ENCODE assay signal across 13 mouse cellular contexts in the genomic region with DNA sequence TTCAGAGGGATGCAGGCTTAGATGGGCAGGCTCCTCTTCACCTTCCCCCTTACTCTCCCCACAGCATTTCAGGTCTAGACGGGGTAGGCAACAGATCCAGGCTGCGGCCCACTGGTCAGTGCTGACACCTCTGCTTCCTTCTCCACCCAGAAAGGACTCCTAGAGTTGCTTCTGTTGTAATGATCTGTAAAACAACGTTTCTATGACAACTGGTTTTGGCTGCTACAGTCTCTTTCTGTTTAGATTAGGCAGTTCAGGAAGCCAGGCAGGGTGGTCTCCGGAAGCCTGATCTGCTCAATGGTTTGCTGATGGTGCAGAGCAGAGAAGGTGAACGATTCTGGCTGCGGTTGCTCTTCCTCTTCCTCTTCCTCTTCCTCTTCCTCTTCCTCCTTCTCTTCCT. TPM values are rescaled to one million over a fixed set of nuclear protein-coding genes. Genes with fewer than 3 reads are reported as not detected.
DNase-seq lines count a peak whose midpoint lies in the region; ATAC-seq and TF ChIP-seq lines count a peak whose summit lies in the region.
"Had no signal": no experiment of that assay in that cellular context is flagged by ENCODE, and none has a peak within 500 bp of the region (broad histone marks: within the 10 kb centered on the region; RNA-seq: fewer than 3 reads in every experiment).

No protein-coding gene starts in this region.

- no peak overlapping the region for H3K27ac ChIP-seq in heart, embryonic 12.5 days (ENCODE audit: poor library complexity, severe bottlenecking)
- H3K27ac ChIP-seq in liver, embryonic 11.5 days (ENCODE audit: low read depth, low read length) = no peak overlapping the region
- 0 out of 2 replicates have a peak overlapping the region, but pooled peaks have one; percentile 22 for H3K27ac ChIP-seq in cortical plate, adult 2 months (ENCODE audit: insufficient read depth, low read length)
- no peak overlapping the region; the same call in 1 of the 2 replicates for H3K27ac ChIP-seq in midbrain, postnatal 0 days (ENCODE audit: low read depth, low read length)
- H3K27ac ChIP-seq: embryonic facial prominence, embryonic 12.5 days; neural tube, embryonic 13.5 days had no signal

- peaks cover 50% of the 10 kb centered on the region for H3K4me1 ChIP-seq in heart, embryonic 12.5 days (replicated peaks)
- peaks cover 44% of the 10 kb centered on the region for H3K4me1 ChIP-seq in liver, embryonic 11.5 days (replicated peaks; ENCODE audit: control insufficient read depth, insufficient read depth, low read length)
- peaks cover 15% of the 10 kb centered on the region for H3K4me1 ChIP-seq in cortical plate, adult 2 months (ENCODE audit: control insufficient read depth, insufficient read depth, low read length)
- peaks cover 16% of the 10 kb centered on the region; the same call in 1 of the 2 replicates for H3K4me1 ChIP-seq in midbrain, postnatal 0 days (ENCODE audit: insufficient read depth, low read length)

- no peak overlapping the region for H3K9ac ChIP-seq in heart, embryonic 12.5 days
- no peak overlapping the region for H3K9ac ChIP-seq in liver, embryonic 11.5 days (ENCODE audit: low read depth, low read length)
- H3K9ac ChIP-seq in midbrain, postnatal 0 days (replicated peaks; ENCODE audit: low read length, poor library complexity, severe bottlenecking) = no peak overlapping the region
- H3K9ac ChIP-seq: embryonic facial prominence, embryonic 12.5 days; neural tube, embryonic 13.5 days had no signal

- no peak for TF ChIP-seq POLR2A in cortical plate, adult 2 months (IDR thresholded peaks at IDR 0.05; ENCODE audit: extremely low read depth, insufficient read depth, low read length)

- no peaks in the 10 kb centered on the region for H3K9me3 ChIP-seq in heart, embryonic 12.5 days (replicated peaks)
- no peaks in the 10 kb centered on the region for H3K9me3 ChIP-seq in liver, embryonic 11.5 days (ENCODE audit: control insufficient read depth, low read length)
- H3K9me3 ChIP-seq in midbrain, postnatal 0 days (ENCODE audit: low read length) = no peaks in the 10 kb centered on the region
- H3K9me3 ChIP-seq: embryonic facial prominence, embryonic 12.5 days; neural tube, embryonic 13.5 days had no signal

- no peaks in the 10 kb centered on the region for H3K36me3 ChIP-seq in heart, embryonic 12.5 days
- H3K36me3 ChIP-seq in liver, embryonic 11.5 days (ENCODE audit: control insufficient read depth, insufficient read depth, low read length) = no peaks in the 10 kb centered on the region
- no peaks in the 10 kb centered on the region for H3K36me3 ChIP-seq in midbrain, postnatal 0 days (ENCODE audit: insufficient read depth, low read length)
- H3K36me3 ChIP-seq: embryonic facial prominence, embryonic 12.5 days; neural tube, embryonic 13.5 days had no signal

- no peak for DNase-seq in heart, adult 8-10 months (ENCODE audit: low spot score)
- no peak for DNase-seq in liver, embryonic 11.5 days (ENCODE audit: low spot score)
- no peak for DNase-seq in liver
- DNase-seq in MN1 (ENCODE audit: low spot score) = no peak
- no peak for DNase-seq in midbrain, postnatal 0 days (ENCODE audit: low spot score)

- ATAC-seq in heart, embryonic 12.5 days (ENCODE audit: insufficient number of reproducible peaks, low FRiP score) = peak; percentile 67
- ATAC-seq in liver, embryonic 11.5 days (replicated peaks; ENCODE audit: low FRiP score) = 0 out of 2 replicates have a peak, but pooled peaks have one; percentile 14
- peak; percentile 58 for ATAC-seq in megakaryocyte progenitor cell, adult 5-6 weeks (replicated peaks; ENCODE audit: poor library complexity)
- no peak for ATAC-seq in midbrain, postnatal 0 days (ENCODE audit: low FRiP score)
- ATAC-seq: hindbrain, embryonic 16.5 days had no signal

- no peaks in the 10 kb centered on the region for H3K27me3 ChIP-seq in heart, embryonic 12.5 days (replicated peaks)
- no peaks in the 10 kb centered on the region for H3K27me3 ChIP-seq in liver, embryonic 11.5 days (replicated peaks; ENCODE audit: control insufficient read depth, insufficient read depth, low read length)
- H3K27me3 ChIP-seq in midbrain, postnatal 0 days (ENCODE audit: insufficient read depth, low read length) = no peaks in the 10 kb centered on the region
- H3K27me3 ChIP-seq: embryonic facial prominence, embryonic 12.5 days; neural tube, embryonic 13.5 days had no signal

- TF ChIP-seq CTCF in cortical plate, adult 2 months (IDR thresholded peaks at IDR 0.05; ENCODE audit: extremely low read depth, insufficient read depth, low read length) = no peak
- no peak for TF ChIP-seq CTCF in midbrain, postnatal 0 days (IDR thresholded peaks at IDR 0.05)

- WGBS in heart, embryonic 12.5 days = 44% methylated on average over 6 of the region's 6 CpGs
- 33% methylated on average over 6 of the region's 6 CpGs for WGBS in liver, embryonic 11.5 days
- 71% methylated on average over 6 of the region's 6 CpGs for WGBS in midbrain, postnatal 0 days

- H3K4me3 ChIP-seq in heart, embryonic 12.5 days = no peak overlapping the region
- H3K4me3 ChIP-seq in liver, embryonic 11.5 days (ENCODE audit: low read depth, low read length) = no peak overlapping the region
- no peak overlapping the region for H3K4me3 ChIP-seq in cortical plate, adult 2 months (ENCODE audit: insufficient read depth, low read length)
- H3K4me3 ChIP-seq in midbrain, postnatal 0 days (ENCODE audit: low read depth, low read length) = no peak overlapping the region
- H3K4me3 ChIP-seq: embryonic facial prominence, embryonic 12.5 days; neural tube, embryonic 13.5 days had no signal

- H3K4me2 ChIP-seq in heart, embryonic 12.5 days = no peak overlapping the region
- no peak overlapping the region for H3K4me2 ChIP-seq in liver, embryonic 11.5 days
- no peak overlapping the region for H3K4me2 ChIP-seq in midbrain, postnatal 0 days (ENCODE audit: low read depth, low read length, poor library complexity, severe bottlenecking)
- H3K4me2 ChIP-seq: embryonic facial prominence, embryonic 12.5 days; neural tube, embryonic 13.5 days had no signal

RNA-seq across cellular contexts. Expression of a gene that starts 23.6 kb away (rescaled TPM):
- 63.4 and 64.6 TPM in 2 replicates for polyA plus RNA-seq in heart, embryonic 12.5 days (2016; fragmentation: Nextera tagmentation; extraction: Ambion mirVana)
- 10 to 100 TPM; 63.9 to 80.9 (median 69.3) TPM for total RNA-seq in heart, adult 8-10 months (2022)
- polyA plus RNA-seq in liver, embryonic 11.5 days (2014; fragmentation: Nextera tagmentation; extraction: Ambion mirVana) = 50.0 and 51.1 TPM in 2 replicates
- polyA plus RNA-seq in cortical plate, adult 2 months (2012; rRNA removed) = 333 and 334 TPM in 2 replicates
- 75.9 and 76.7 TPM in 2 replicates for total RNA-seq in megakaryocyte progenitor cell, adult 5-6 weeks (2015)
- total RNA-seq in megakaryocyte progenitor cell, adult 5-6 weeks (2017) = 72.6 and 79.3 TPM in 2 replicates
- total RNA-seq in midbrain, postnatal 0 days (2014; rRNA removed) = 228 and 259 TPM in 2 replicates
- polyA plus RNA-seq in midbrain, postnatal 0 days (2015; fragmentation: Nextera tagmentation; extraction: Ambion mirVana) = 510 and 544 TPM in 2 replicates

RNA-seq across cellular contexts. Expression of a gene that starts 42.8 kb away (rescaled TPM):
- not detected in 2 replicates for polyA plus RNA-seq in heart, embryonic 12.5 days (2016; fragmentation: Nextera tagmentation; extraction: Ambion mirVana)
- total RNA-seq in heart, adult 8-10 months (2022) = not detected
- not detected in 2 replicates for polyA plus RNA-seq in liver, embryonic 11.5 days (2014; fragmentation: Nextera tagmentation; extraction: Ambion mirVana)
- polyA plus RNA-seq in cortical plate, adult 2 months (2012; rRNA removed) = not detected in 2 replicates
- not detected in 2 replicates for total RNA-seq in megakaryocyte progenitor cell, adult 5-6 weeks (2015)
- not detected in 2 replicates for total RNA-seq in megakaryocyte progenitor cell, adult 5-6 weeks (2017)
- not detected in 2 replicates for total RNA-seq in midbrain, postnatal 0 days (2014; rRNA removed)
- not detected in 2 replicates for polyA plus RNA-seq in midbrain, postnatal 0 days (2015; fragmentation: Nextera tagmentation; extraction: Ambion mirVana)
- total RNA-seq: layer of hippocampus, postnatal 25 days had no signal
- polyA plus RNA-seq: embryonic facial prominence, embryonic 12.5 days; frontal cortex, adult 2 months; hindbrain, embryonic 16.5 days had no signal

RNA-seq across cellular contexts. Expression of a gene that starts 49.3 kb away (rescaled TPM):
- 1.3 and 1.6 TPM in 2 replicates for polyA plus RNA-seq in heart, embryonic 12.5 days (2016; fragmentation: Nextera tagmentation; extraction: Ambion mirVana)
- 1 to 10 TPM; 2.6 to 3.5 (median 3.0) TPM for total RNA-seq in heart, adult 8-10 months (2022)
- 4.1 and 5.3 TPM in 2 replicates for polyA plus RNA-seq in liver, embryonic 11.5 days (2014; fragmentation: Nextera tagmentation; extraction: Ambion mirVana)
- 1.8 and 2.6 TPM in 2 replicates for polyA plus RNA-seq in cortical plate, adult 2 months (2012; rRNA removed)
- total RNA-seq in megakaryocyte progenitor cell, adult 5-6 weeks (2015) = 1.1 and 1.3 TPM in 2 replicates
- 0.91 TPM in 1 of 2 replicates, not detected in the other for total RNA-seq in megakaryocyte progenitor cell, adult 5-6 weeks (2017)
- 0.22 and 0.42 TPM in 2 replicates for total RNA-seq in midbrain, postnatal 0 days (2014; rRNA removed)
- polyA plus RNA-seq in midbrain, postnatal 0 days (2015; fragmentation: Nextera tagmentation; extraction: Ambion mirVana) = 0.22 and 0.53 TPM in 2 replicates
